Mouse (Mus musculus) ovary, postnatal 14 days (tissue): ENCODE measurements at regions not wholly inside any gene's neighbourhood (a gene's known extent, or its start where the extent isn't known, plus 50 kb on each side); places are given as distances from the start of the nearest gene placed in this dataset.

Source experiments
- DNase-seq: peaks from one replicate; pipeline ENCODE4 v3.0.0; 2022; ENCODE audit warnings: low spot score

GRCm38 (mm10) chr13:37710913-37711312 is 67.3 kb upstream of the Rreb1 start:
- DNase-seq, result no peak

- no peak for DNase-seq
Measured at GRCm38 (mm10) chr13:37712908-37713496, 65.2 kb upstream of the Rreb1 start.

GRCm38 (mm10) chr13:37715058-37715712 is 63.0 kb upstream of the Rreb1 start:
- DNase-seq, result no peak

- no peak for DNase-seq
Measured at GRCm38 (mm10) chr13:37715770-37716693, 62.2 kb upstream of the Rreb1 start.

GRCm38 (mm10) chr13:37717793-37718192 is 60.4 kb upstream of the Rreb1 start:
- no peak for DNase-seq

GRCm38 (mm10) chr13:37718364-37718763 is 59.8 kb upstream of the Rreb1 start:
- no peak for DNase-seq
